Mouse (Mus musculus): Measurements from ENCODE around the gene Plin4.

DNA sequence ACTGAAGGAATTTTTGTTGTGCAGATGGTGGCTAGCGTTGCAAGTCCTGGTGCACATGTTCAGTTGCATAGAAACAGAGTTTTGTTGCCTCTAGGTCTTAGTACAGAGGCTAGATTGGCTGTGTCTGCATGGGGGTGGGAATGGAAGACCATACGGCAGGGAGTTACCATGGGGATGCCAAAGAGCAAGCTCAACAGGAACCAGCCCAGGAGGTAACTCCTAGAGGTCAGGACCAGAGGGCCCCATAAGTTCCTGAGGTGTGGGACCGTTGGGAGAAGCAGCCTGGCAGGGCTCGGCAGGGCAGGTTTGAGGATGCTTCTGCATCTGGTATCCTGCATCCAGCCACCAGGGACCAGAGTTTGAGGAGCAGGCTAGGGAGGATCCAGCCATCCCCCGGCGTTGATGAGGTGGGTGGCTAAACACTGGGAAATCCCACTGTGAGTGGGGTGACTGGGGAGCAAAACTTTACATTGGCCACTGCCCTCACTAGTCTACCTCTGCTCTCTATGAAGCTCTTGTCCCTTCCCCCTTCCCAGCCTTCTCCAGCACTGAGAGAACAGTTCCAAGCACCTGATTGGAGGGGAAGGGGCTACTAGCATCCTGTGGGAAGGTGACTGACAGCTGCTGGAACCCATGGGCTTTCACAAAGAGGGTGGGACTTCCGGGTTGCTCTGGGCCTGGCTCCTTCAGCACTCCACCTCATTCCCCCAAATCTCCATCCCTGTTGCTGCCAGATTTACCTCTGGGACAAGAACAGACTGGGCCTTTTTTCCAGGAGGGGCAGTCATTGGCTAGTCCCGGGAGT is 28.6 kb downstream of the Plin4 start:
- TF ChIP-seq POLR2A (IDR thresholded peaks at IDR 0.05; ENCODE audit: insufficient read depth, low read depth, low read length): no peak
- TF ChIP-seq CTCF (IDR thresholded peaks at IDR 0.05): no peak
- TF ChIP-seq EP300 (IDR thresholded peaks at IDR 0.05; ENCODE audit: insufficient read depth, low read depth, low read length): no peak

All from heart, adult 2 months (tissue).